Mouse (Mus musculus): ENCODE data around the gene Zkscan5. TPM values are rescaled to one million over a fixed set of nuclear protein-coding genes. Genes with fewer than 3 reads are reported as not detected.

Zkscan5 gene
- 20.3 and 20.4 TPM in 2 replicates for polyA plus RNA-seq (2011; ENCODE audit: insufficient read depth, insufficient read length, low read depth, missing spikeins)

- H3K9me3 ChIP-seq (replicated peaks; ENCODE audit: control insufficient read depth, insufficient read depth, low read length, poor library complexity, severe bottlenecking): no peaks in the 10 kb centered on the region
- H3K4me1 ChIP-seq (ENCODE audit: control insufficient read depth, insufficient read depth, low read length): no peaks in the 10 kb centered on the region
- H3K4me3 ChIP-seq (ENCODE audit: low read depth, low read length): peak within 1 kb of the TSS; percentile 94
- H3K27ac ChIP-seq (ENCODE audit: insufficient read depth, low read length): peak within 1 kb of the TSS; percentile 78
- TF ChIP-seq CTCF (IDR thresholded peaks at IDR 0.05; ENCODE audit: low read depth, low read length): no peak
- TF ChIP-seq EP300 (IDR thresholded peaks at IDR 0.05; ENCODE audit: insufficient read depth, low read depth, low read length): 0 out of 2 replicates have a peak, but pooled peaks have one; percentile 3
- TF ChIP-seq POLR2A (IDR thresholded peaks at IDR 0.05; ENCODE audit: insufficient read depth, low read length): peak; percentile 34
- no peaks in the 10 kb centered on the region for H3K27me3 ChIP-seq (ENCODE audit: control insufficient read depth, insufficient read depth, low read length, poor library complexity, severe bottlenecking)
- peak within 1 kb of the TSS; percentile 78 for H3K9ac ChIP-seq (ENCODE audit: low read depth, poor library complexity, severe bottlenecking)
- no peaks in the 10 kb centered on the region for H3K36me3 ChIP-seq (ENCODE audit: control insufficient read depth, insufficient read depth, low read length, poor library complexity, severe bottlenecking)
Measured at GRCm38 (mm10) chr5:145203936-145204691, at the start of gene Zkscan5. Gene Zkscan5 (plus strand): TSS chr5:145204562.

- Histone ChIP-seq H3K4me1 (ENCODE audit: control insufficient read depth, insufficient read depth, low read length) (peaks cover 2% of the 10 kb centered on the region), H3K36me3 (ENCODE audit: control insufficient read depth, insufficient read depth, low read length, poor library complexity, severe bottlenecking) (peaks cover 11% of the 10 kb centered on the region), H3K27me3 (ENCODE audit: control insufficient read depth, insufficient read depth, low read length, poor library complexity, severe bottlenecking) (no peaks in the 10 kb centered on the region), H3K27ac (ENCODE audit: insufficient read depth, low read length) (no peak overlapping the region), H3K9me3 (replicated peaks; ENCODE audit: control insufficient read depth, insufficient read depth, low read length, poor library complexity, severe bottlenecking) (no peaks in the 10 kb centered on the region), H3K4me3 (ENCODE audit: low read depth, low read length) (no peak overlapping the region), H3K9ac (ENCODE audit: low read depth, poor library complexity, severe bottlenecking) (no peak overlapping the region)
- no peak for TF ChIP-seq CTCF (IDR thresholded peaks at IDR 0.05; ENCODE audit: low read depth, low read length)
- no peak for TF ChIP-seq POLR2A (IDR thresholded peaks at IDR 0.05; ENCODE audit: insufficient read depth, low read length)
- no peak for TF ChIP-seq EP300 (IDR thresholded peaks at IDR 0.05; ENCODE audit: insufficient read depth, low read depth, low read length)
Measured at GRCm38 (mm10) chr5:145161361-145161760, 43.0 kb upstream of the Zkscan5 start.

- Histone ChIP-seq H3K36me3 (ENCODE audit: control insufficient read depth, insufficient read depth, low read length, poor library complexity, severe bottlenecking) (no peaks in the 10 kb centered on the region), H3K9ac (ENCODE audit: low read depth, poor library complexity, severe bottlenecking) (peak overlapping the region; percentile 60), H3K4me3 (ENCODE audit: low read depth, low read length) (peak overlapping the region; percentile 70), H3K4me1 (ENCODE audit: control insufficient read depth, insufficient read depth, low read length) (peaks cover 3% of the 10 kb centered on the region), H3K9me3 (replicated peaks; ENCODE audit: control insufficient read depth, insufficient read depth, low read length, poor library complexity, severe bottlenecking) (no peaks in the 10 kb centered on the region), H3K27me3 (ENCODE audit: control insufficient read depth, insufficient read depth, low read length, poor library complexity, severe bottlenecking) (no peaks in the 10 kb centered on the region), H3K27ac (ENCODE audit: insufficient read depth, low read length) (peak overlapping the region; percentile 73)
- TF ChIP-seq POLR2A (IDR thresholded peaks at IDR 0.05; ENCODE audit: insufficient read depth, low read length): peak; percentile 32
- TF ChIP-seq CTCF (IDR thresholded peaks at IDR 0.05; ENCODE audit: low read depth, low read length): no peak
Measured at GRCm38 (mm10) chr5:145164710-145165109, 39.7 kb upstream of the Zkscan5 start.

- Histone ChIP-seq H3K27me3 (ENCODE audit: control insufficient read depth, insufficient read depth, low read length, poor library complexity, severe bottlenecking) (no peaks in the 10 kb centered on the region), H3K9ac (ENCODE audit: low read depth, poor library complexity, severe bottlenecking) (peak overlapping the region; percentile 60), H3K27ac (ENCODE audit: insufficient read depth, low read length) (peak overlapping the region; percentile 73), H3K4me3 (ENCODE audit: low read depth, low read length) (peak overlapping the region; percentile 70), H3K4me1 (ENCODE audit: control insufficient read depth, insufficient read depth, low read length) (peaks cover 3% of the 10 kb centered on the region), H3K36me3 (ENCODE audit: control insufficient read depth, insufficient read depth, low read length, poor library complexity, severe bottlenecking) (no peaks in the 10 kb centered on the region), H3K9me3 (replicated peaks; ENCODE audit: control insufficient read depth, insufficient read depth, low read length, poor library complexity, severe bottlenecking) (no peaks in the 10 kb centered on the region)
- TF ChIP-seq POLR2A (IDR thresholded peaks at IDR 0.05; ENCODE audit: insufficient read depth, low read length): no peak
- no peak for TF ChIP-seq EP300 (IDR thresholded peaks at IDR 0.05; ENCODE audit: insufficient read depth, low read depth, low read length)
Measured at GRCm38 (mm10) chr5:145165184-145165583, 39.2 kb upstream of the Zkscan5 start.

GRCm38 (mm10) chr5:145166536-145167305, 37.6 kb upstream of the Zkscan5 start, which contains the start of the genes Ptcd1 and Cpsf4:
Gene Ptcd1 (minus strand): TSS chr5:145167108.
Gene Cpsf4 (plus strand): TSS chr5:145167213.
- H3K9ac ChIP-seq (ENCODE audit: low read depth, poor library complexity, severe bottlenecking): peak within 1 kb of the TSS; percentile 95
- H3K4me1 ChIP-seq (ENCODE audit: control insufficient read depth, insufficient read depth, low read length): peaks cover 3% of the 10 kb centered on the region
- H3K27ac ChIP-seq (ENCODE audit: insufficient read depth, low read length): peak within 1 kb of the TSS; percentile 51
- H3K4me3 ChIP-seq (ENCODE audit: low read depth, low read length): peak within 1 kb of the TSS; percentile 100
- H3K36me3 ChIP-seq (ENCODE audit: control insufficient read depth, insufficient read depth, low read length, poor library complexity, severe bottlenecking): peaks cover 9% of the 10 kb centered on the region; the same call in 1 of the 2 replicates
- no peaks in the 10 kb centered on the region for H3K27me3 ChIP-seq (ENCODE audit: control insufficient read depth, insufficient read depth, low read length, poor library complexity, severe bottlenecking)
- H3K9me3 ChIP-seq (replicated peaks; ENCODE audit: control insufficient read depth, insufficient read depth, low read length, poor library complexity, severe bottlenecking): no peaks in the 10 kb centered on the region
- peak; percentile 64 for TF ChIP-seq POLR2A (IDR thresholded peaks at IDR 0.05; ENCODE audit: insufficient read depth, low read length)
- 0 out of 2 replicates have a peak, but pooled peaks have one; percentile 10 for TF ChIP-seq EP300 (IDR thresholded peaks at IDR 0.05; ENCODE audit: insufficient read depth, low read depth, low read length)
- no peak for TF ChIP-seq CTCF (IDR thresholded peaks at IDR 0.05; ENCODE audit: low read depth, low read length)

All from ES-Bruce4 (cell line).